Mouse (Mus musculus) intestine, embryonic 15.5 days (tissue): Measurements from ENCODE around the gene Ttc9b. TPM values are rescaled to one million over a fixed set of nuclear protein-coding genes. Genes with fewer than 3 reads are reported as not detected.
A peak's percentile ranks its signal among the peaks of the same experiment; 100 is the strongest.

Experiments used
- ATAC-seq: fragments of 200-750 bp; cut with Nextera tagmentation; 2 replicates; pipeline ENCODE4 v1.8.0; 2017; ENCODE audit warnings: moderate TSS enrichment, moderate library complexity
- H3K27ac ChIP-seq: fragments of 300-500 bp; sonication (generic); 2 replicates; pipeline ENCODE4 v1.5.1; 2015; ENCODE audit warnings: mild to moderate bottlenecking, inconsistent platforms
- H3K27me3 ChIP-seq: fragments of 300-500 bp; sonication (generic); replicated peaks from 2 replicates; pipeline ENCODE4 v1.6.1; 2015; ENCODE audit warnings: inconsistent platforms
- H3K36me3 ChIP-seq: fragments of 300-500 bp; sonication (generic); 2 replicates; pipeline ENCODE4 v1.6.1; 2015; ENCODE audit warnings: inconsistent platforms
- H3K4me1 ChIP-seq: fragments of 300-500 bp; sonication (generic); replicated peaks from 2 replicates; pipeline ENCODE4 v1.6.1; 2015; ENCODE audit warnings: inconsistent platforms
- H3K4me2 ChIP-seq: fragments of 300-500 bp; sonication (generic); replicated peaks from 2 replicates; pipeline ENCODE4 v1.6.1; 2015; ENCODE audit warnings: mild to moderate bottlenecking, inconsistent platforms
- H3K4me3 ChIP-seq: fragments of 300-500 bp; sonication (generic); replicated peaks from 2 replicates; pipeline ENCODE4 v1.5.1; 2015; ENCODE audit warnings: inconsistent platforms
- H3K9ac ChIP-seq: fragments of 300-500 bp; sonication (generic); 2 replicates; pipeline ENCODE4 v1.6.1; 2015; ENCODE audit warnings: inconsistent platforms
- H3K9me3 ChIP-seq: fragments of 300-500 bp; sonication (generic); 2 replicates; pipeline ENCODE4 v1.6.1; 2016; ENCODE audit warnings: inconsistent platforms
- WGBS: fragments of 180-500 bp; shearing (Covaris S2); methylation state at CpG from one replicate; pipeline ENCODE4 v1.1.7; 2015; 5-methylcytosine and 5-hydroxymethylcytosine counted together
- polyA plus RNA-seq: library from polyadenylated mRNA; unstranded; fragments of >200 nt; fragmentation: Nextera tagmentation; extraction: Ambion mirVana; gene quantifications from 2 replicates; pipeline ENCODE4 v1.2.1, GENCODE M21; 2015

Gene Ttc9b
- polyA plus RNA-seq, 1 experiment from 2014 or later = 2.3 TPM

DNA sequence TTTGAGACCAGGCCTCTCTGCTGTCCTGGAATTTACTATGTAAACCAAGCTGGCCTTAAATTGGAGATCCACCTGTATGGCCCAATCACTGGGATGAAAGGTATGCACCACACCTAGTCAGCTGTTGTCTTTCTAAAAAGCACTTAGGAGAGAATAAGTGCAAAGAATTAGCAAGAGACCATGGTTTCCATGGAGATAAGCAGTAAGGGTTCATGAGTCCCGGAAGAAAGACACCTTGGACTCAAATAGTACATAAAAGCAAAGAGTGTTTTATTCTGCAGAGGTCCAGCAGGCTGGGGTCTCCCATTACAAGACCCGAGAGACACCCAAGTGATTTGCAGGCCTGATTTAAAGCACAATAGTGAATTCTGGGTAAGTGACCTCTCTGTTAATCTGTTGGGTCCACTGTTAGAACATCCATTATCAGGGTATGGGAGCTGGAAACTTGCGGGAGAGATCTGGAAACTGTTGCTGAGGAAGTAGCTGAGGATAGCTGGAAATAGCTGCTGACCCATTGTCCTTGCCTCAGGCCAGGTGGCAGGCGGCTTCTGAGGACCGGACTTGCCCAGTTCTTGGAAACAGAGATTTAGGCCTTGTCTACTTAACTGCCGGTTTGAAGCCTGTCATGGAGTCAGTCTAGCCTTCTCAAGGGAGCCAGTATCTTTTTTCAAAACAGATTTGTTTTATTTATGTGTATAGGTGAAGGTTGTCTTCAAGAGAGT lies 6.3 kb upstream of the Ttc9b start:
- ATAC-seq = no peak

DNA sequence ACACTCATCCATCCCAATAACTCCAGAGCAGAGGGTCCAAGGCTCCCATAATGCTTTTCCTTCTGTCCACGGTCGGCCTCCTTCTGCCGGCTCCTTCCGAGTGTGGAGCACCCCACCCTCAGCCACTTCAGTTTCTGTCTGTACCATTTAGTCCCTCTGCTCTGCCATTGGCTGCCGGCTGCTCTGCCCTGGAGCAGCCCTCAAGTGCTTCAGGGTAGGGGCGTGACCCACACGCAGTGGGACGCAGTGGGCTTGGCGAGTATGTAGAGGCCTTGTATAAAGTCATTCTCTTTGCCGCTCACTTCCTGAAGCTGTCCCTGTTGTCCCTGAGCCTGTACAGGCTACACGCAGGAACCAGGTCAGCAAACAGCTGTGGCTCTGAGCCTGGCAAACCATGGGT lies 4.0 kb upstream of the Ttc9b start:
- WGBS = 86% methylated on average over 11 of the region's 11 CpGs
- Histone ChIP-seq H3K27ac (no peak overlapping the region), H3K36me3 (no peaks in the 10 kb centered on the region), H3K4me2 (no peak overlapping the region), H3K27me3 (peaks cover 29% of the 10 kb centered on the region), H3K4me3 (no peak overlapping the region), H3K9ac (no peak overlapping the region), H3K9me3 (no peaks in the 10 kb centered on the region), H3K4me1 (peaks cover 7% of the 10 kb centered on the region; the same call in 1 of the 2 replicates)
- ATAC-seq = no peak

More for the DNA sequence above, 6.3 kb upstream of the Ttc9b start:
- H3K27me3 ChIP-seq = peaks cover 7% of the 10 kb centered on the region; the same call in 1 of the 2 replicates
- H3K9ac ChIP-seq = no peak overlapping the region
- H3K4me3 ChIP-seq = no peak overlapping the region
- no peak overlapping the region for H3K4me2 ChIP-seq
- H3K27ac ChIP-seq = no peak overlapping the region
- H3K9me3 ChIP-seq = no peaks in the 10 kb centered on the region
- 86% methylated on average over 6 of the region's 6 CpGs for WGBS
- no peaks in the 10 kb centered on the region for H3K4me1 ChIP-seq
- H3K36me3 ChIP-seq = no peaks in the 10 kb centered on the region

DNA sequence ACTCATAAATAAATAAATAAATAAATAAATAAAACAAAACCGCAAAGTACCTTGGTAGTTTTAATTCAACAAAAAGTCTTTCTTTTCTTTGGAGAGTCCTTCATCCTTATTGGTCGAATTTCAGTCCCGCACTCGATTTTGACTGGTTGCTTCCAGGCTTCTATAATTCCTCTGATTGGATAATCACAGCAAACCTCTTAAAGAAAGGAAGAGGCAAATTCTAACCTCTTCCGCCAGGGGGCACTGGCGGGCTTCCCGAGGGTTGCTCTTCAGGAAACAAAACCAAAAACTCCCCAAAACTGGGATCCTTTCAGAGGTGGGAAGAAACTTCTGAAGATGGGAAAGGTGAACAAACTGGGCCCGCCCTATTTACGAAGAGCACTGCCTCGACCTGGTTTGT lies 2.8 kb upstream of the Ttc9b start:
- ATAC-seq = peak; percentile 44; the same call in 1 of the 2 replicates
- no peak overlapping the region for H3K4me3 ChIP-seq
- no peaks in the 10 kb centered on the region for H3K36me3 ChIP-seq
- no peak overlapping the region for H3K4me2 ChIP-seq
- H3K27me3 ChIP-seq = peaks cover 42% of the 10 kb centered on the region
- H3K4me1 ChIP-seq = peaks cover 7% of the 10 kb centered on the region; the same call in 1 of the 2 replicates
- no peaks in the 10 kb centered on the region for H3K9me3 ChIP-seq
- no peak overlapping the region for H3K27ac ChIP-seq
- 5% methylated on average over 10 of the region's 10 CpGs for WGBS
- H3K9ac ChIP-seq = no peak overlapping the region

DNA sequence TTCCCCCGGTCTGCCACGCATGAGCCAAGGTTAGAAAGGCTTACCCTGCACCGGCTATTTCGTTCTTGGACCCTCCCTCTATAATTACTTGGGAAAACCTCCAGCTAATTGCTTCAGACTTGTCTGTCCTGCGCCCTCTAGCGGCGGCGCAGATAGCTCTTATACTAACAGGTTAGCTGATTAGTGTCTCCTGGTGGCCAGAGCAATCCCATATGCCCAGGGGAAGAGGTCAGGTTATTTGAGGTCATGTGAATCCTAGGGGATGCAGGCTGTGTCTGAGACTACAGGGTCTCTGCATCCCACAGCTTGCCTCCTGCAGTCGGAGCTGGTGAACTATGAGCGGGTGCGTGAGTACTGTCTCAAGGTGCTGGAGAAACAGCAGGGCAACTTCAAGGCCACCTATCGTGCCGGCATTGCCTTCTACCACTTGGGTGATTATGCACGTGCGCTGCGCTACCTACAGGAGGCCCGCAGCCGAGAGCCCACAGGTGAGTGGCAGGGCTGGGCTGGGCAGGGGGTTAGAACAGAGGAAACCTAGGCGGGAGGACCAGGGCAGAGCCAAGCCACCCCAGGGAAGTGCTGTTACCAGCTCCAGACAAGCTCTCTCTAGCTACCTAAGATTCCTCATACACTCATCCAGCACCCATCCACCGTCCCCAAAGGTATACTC lies 1.0 kb downstream of the Ttc9b start:
- Histone ChIP-seq H3K36me3 (no peaks in the 10 kb centered on the region; the same call in 1 of the 2 replicates), H3K4me1 (peaks cover 7% of the 10 kb centered on the region; the same call in 1 of the 2 replicates), H3K27ac (no peak overlapping the region), H3K4me3 (no peak overlapping the region), H3K27me3 (peaks cover 72% of the 10 kb centered on the region), H3K9ac (no peak overlapping the region), H3K9me3 (no peaks in the 10 kb centered on the region), H3K4me2 (no peak overlapping the region)
- no peak for ATAC-seq
- WGBS = 64% methylated on average over 20 of the region's 20 CpGs

DNA sequence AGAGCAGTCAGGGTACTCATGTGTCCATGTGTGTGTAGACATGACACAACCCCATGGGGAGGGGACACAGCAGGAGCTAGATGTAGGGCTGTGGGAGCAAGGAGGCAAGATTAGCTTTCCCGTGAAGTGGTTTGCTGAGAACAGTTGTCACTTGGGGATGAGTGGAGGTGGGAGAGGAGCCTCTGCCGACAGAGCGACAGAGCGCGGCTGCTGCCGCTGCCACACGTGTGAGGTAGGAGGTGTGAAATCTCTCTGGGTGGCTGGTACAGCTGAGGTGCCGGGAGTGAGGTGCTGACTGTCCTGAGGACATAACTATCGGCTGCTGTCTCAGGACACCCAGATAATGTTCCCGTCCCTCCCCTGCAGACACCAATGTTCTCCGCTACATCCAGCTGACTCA lies 1.8 kb downstream of the Ttc9b start:
- Histone ChIP-seq H3K4me1 (peaks cover 7% of the 10 kb centered on the region; the same call in 1 of the 2 replicates), H3K9ac (no peak overlapping the region), H3K27me3 (peaks cover 72% of the 10 kb centered on the region), H3K27ac (no peak overlapping the region), H3K36me3 (no peaks in the 10 kb centered on the region; the same call in 1 of the 2 replicates), H3K9me3 (no peaks in the 10 kb centered on the region), H3K4me2 (no peak overlapping the region), H3K4me3 (no peak overlapping the region)
- 47% methylated on average over 11 of the region's 11 CpGs for WGBS
- ATAC-seq = no peak

DNA sequence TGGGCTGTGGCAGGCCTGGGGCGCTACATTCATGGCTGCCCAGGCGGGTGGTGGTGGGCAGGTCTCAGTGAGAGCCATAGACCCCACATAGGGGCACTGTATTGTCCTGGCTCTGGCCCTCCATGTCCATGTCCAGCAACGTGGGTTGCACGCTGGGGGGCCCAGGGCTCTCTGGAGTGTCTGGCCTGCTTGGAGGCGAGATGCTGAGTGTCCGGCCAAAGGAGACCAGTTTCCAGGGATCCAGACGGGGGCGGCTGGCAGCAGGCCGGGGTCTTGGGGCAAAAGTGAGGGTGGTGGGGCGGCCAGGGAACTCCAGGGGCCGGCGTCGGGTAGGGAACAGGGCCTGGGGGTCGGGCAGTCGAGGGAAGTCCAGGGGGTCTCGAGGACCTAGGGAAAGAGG lies 2.9 kb downstream of the Ttc9b start:
- Histone ChIP-seq H3K4me2 (no peak overlapping the region), H3K9me3 (no peaks in the 10 kb centered on the region), H3K27me3 (peaks cover 68% of the 10 kb centered on the region), H3K36me3 (no peaks in the 10 kb centered on the region; the same call in none of the 2 replicates), H3K4me3 (no peak overlapping the region), H3K27ac (no peak overlapping the region), H3K9ac (no peak overlapping the region), H3K4me1 (peaks cover 7% of the 10 kb centered on the region; the same call in 1 of the 2 replicates)
- ATAC-seq = no peak
- WGBS = 84% methylated on average over 16 of the region's 16 CpGs

DNA sequence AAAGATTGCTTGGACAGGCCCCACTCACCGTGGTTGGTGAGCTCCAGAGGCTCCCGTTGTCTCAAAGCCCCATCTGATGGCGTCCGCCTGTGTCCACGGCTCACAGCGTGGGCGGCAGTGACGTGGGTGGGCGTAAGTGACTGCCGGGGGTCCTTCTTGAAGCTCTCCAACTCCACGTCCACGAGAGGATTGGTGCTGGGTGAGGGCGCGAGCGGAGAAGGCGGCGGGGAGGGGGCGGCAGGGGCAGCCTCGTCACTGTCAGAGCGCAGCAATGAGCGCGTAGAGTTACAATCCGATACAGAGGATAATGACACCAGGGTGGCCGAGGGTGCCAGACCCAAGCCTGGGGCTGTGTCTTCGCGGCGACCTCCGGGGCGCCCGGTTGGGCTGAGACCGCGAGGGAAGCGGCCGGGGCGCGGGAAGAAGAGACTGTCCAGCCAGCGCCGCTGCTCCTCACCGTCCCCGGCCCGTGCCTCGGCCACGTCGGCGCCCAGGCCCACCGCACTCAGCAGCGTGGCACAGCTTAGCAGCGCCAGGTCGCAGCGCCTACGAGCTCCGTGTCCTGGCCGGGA lies 4.2 kb downstream of the Ttc9b start:
- ATAC-seq = no peak
- no peak overlapping the region for H3K9ac ChIP-seq
- no peaks in the 10 kb centered on the region for H3K9me3 ChIP-seq
- peaks cover 61% of the 10 kb centered on the region for H3K27me3 ChIP-seq
- H3K4me3 ChIP-seq = no peak overlapping the region
- no peak overlapping the region for H3K27ac ChIP-seq
- WGBS = 38% methylated on average over 53 of the region's 53 CpGs
- no peak overlapping the region for H3K4me2 ChIP-seq
- peaks cover 7% of the 10 kb centered on the region; the same call in 1 of the 2 replicates for H3K4me1 ChIP-seq
- no peaks in the 10 kb centered on the region; the same call in none of the 2 replicates for H3K36me3 ChIP-seq

DNA sequence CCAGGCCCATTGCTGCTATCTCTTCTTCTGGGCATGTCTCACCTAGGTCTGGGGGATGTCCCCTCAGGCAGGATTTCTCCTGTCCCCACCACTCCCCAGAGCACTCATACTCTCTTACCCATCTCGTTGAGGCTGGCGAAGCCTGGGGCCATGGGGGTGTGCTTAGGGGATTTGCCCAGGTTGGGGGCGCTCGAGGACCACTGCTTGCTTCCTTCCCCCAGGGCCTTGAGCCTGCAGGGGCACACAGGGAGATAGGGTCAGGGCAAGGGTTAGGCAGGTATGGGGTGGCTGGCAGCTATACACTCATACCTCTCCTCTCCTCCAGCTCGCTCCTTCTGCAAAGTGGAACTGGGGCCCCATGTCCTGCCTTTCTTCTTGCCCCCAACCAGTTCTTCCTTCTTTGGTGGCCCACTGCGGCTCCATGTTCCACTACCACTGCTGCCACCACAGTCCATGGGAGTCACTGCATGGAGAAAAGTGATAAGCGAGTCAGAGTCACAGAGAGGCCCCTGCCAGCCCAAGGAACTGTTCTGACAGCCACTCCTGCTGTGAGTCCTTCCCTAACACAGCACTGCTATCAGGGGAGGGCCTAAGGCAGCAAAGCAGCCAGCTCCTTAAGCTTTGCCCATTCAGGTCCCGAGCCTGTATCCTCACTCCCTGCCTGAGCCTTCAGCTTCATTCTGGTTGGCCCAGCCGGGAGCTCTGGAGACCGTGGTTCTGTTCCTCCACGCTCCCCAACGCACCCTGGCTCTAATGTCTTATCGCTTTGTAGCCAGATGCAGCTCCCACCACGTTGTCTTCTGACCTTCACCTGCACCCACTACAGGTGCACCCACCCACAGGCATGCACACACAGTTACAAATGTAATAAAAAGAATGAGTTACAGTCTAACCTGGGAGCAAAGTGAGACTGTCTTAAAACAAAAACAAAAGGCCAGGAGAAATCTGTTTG lies 5.3 kb downstream of the Ttc9b start:
- H3K9ac ChIP-seq = no peak overlapping the region
- WGBS = 63% methylated on average over 14 of the region's 14 CpGs
- H3K4me1 ChIP-seq = peaks cover 1% of the 10 kb centered on the region; the same call in 1 of the 2 replicates
- no peaks in the 10 kb centered on the region; the same call in none of the 2 replicates for H3K36me3 ChIP-seq
- H3K27ac ChIP-seq = no peak overlapping the region
- peaks cover 50% of the 10 kb centered on the region for H3K27me3 ChIP-seq
- no peaks in the 10 kb centered on the region for H3K9me3 ChIP-seq
- ATAC-seq = no peak
- no peak overlapping the region for H3K4me2 ChIP-seq
- no peak overlapping the region for H3K4me3 ChIP-seq

DNA sequence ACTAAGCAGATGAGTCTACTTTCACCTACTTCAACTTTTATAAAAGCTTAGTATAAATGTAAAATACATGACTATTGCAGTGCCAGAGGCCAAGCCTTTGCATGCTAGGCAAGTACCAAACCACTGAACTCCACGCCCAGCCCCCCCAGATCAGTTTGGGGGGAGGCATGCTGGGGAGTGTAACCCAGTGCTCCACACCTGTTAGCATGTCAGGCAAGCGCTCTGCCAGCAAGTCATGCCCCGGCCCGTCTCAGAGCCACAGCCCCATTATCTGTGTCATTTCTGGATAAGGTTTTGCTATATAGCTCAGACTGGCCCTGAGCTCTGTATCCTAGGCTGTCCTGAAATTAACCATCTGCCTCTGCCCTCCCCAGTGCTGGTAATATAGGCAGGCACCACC lies 8.3 kb downstream of the Ttc9b start:
- Histone ChIP-seq H3K9me3 (no peaks in the 10 kb centered on the region), H3K4me3 (no peak overlapping the region), H3K4me2 (no peak overlapping the region), H3K27ac (no peak overlapping the region), H3K4me1 (no peaks in the 10 kb centered on the region), H3K36me3 (no peaks in the 10 kb centered on the region; the same call in none of the 2 replicates), H3K9ac (no peak overlapping the region), H3K27me3 (peaks cover 20% of the 10 kb centered on the region)
- WGBS = 87% methylated on average over 4 of the region's 4 CpGs
- no peak for ATAC-seq

DNA sequence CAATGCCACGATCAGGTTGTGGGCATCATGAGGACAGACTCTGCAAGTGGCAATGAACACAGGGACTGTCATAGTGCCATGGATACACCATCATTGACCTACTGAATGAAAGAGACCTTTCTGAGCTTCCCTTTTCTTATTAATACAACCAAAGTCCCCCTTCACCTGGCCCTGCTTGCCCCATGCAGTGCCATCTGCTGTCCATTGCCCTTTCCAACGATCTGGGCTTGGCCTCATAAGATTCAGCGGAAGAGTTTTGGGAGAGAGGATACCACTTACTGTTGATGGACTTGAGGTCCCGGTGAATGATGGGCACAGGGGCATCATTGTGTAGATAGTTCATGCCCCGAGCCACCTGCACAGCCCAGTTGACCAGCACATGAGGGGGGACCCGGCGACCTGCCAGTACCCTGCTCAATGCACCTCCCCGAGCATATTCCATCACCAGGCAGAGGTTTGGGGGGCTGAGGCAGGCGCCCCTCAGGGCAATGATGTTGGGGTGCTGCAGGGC lies 19.4 kb downstream of the Ttc9b start:
- Histone ChIP-seq H3K9ac (peak overlapping the region; percentile 90), H3K9me3 (no peaks in the 10 kb centered on the region), H3K4me2 (peak overlapping the region; percentile 99), H3K4me3 (peak overlapping the region; percentile 62), H3K27me3 (no peaks in the 10 kb centered on the region), H3K27ac (no peak overlapping the region), H3K4me1 (peaks cover 15% of the 10 kb centered on the region), H3K36me3 (0 out of 2 replicates have a peak, but pooled peaks cover 4% of the 10 kb centered on the region)
- 52% methylated on average over 9 of the region's 9 CpGs for WGBS
- 0 out of 2 replicates have a peak, but pooled peaks have one; percentile 0 for ATAC-seq

DNA sequence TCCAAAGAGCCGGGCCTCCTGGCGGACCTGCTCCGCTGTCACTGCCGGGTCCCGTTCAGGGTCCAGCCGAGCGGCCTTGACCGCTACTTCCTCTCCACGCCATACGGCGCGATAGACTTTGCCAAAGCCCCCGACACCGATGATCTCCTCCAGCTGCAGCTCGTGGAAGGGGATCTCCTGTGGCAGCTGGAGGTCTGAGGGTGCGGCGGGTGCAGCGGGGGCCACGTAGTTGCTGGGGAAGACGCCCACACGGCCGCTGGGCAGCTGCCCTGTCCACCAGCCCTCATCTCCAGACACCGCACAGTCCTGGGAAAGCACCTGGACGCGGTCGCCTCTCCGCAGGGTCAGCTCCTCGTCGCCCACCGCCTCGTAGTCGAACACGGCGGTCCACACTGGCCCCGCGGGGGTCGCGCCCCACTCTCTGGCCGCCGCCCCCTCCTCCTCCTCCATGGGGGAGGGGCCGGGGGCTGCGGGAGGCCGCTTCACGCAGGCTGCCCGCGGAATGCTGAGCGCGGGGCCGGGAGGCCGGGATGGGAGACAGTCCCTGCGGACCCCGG lies 19.9 kb downstream of the Ttc9b start:
- Histone ChIP-seq H3K9me3 (no peaks in the 10 kb centered on the region), H3K4me1 (peaks cover 15% of the 10 kb centered on the region), H3K4me2 (peak overlapping the region; percentile 99), H3K36me3 (no peaks in the 10 kb centered on the region), H3K4me3 (peak overlapping the region; percentile 62), H3K27ac (no peak overlapping the region), H3K9ac (peak overlapping the region; percentile 90), H3K27me3 (no peaks in the 10 kb centered on the region)
- peak; percentile 26; the same call in 1 of the 2 replicates for ATAC-seq
- WGBS = under 1% methylated on average over 49 of the region's 52 CpGs
